Mouse (Mus musculus) kidney, adult 2 months (tissue): ENCODE data around the gene Lrmda. TPM values are rescaled to one million over a fixed set of nuclear protein-coding genes. Genes with fewer than 3 reads are reported as not detected.

ENCODE experiments used
- DNase-seq: peaks from one replicate; pipeline ENCODE4 v3.0.0; 2021
- H3K27ac ChIP-seq: fragments of 200-500 bp; 2 replicates; pipeline ENCODE4 v1.5.1; 2012; ENCODE audit warnings: low read depth, low read length, control low read depth, inconsistent platforms; ENCODE audit not compliant: insufficient read depth
- H3K27me3 ChIP-seq: fragments of 200-500 bp; replicated peaks from 2 replicates; pipeline ENCODE4 v1.6.1; 2012; ENCODE audit warnings: mild to moderate bottlenecking, moderate library complexity, low read length, inconsistent platforms; ENCODE audit not compliant: control insufficient read depth, insufficient read depth
- H3K36me3 ChIP-seq: fragments of 200-500 bp; 2 replicates; pipeline ENCODE4 v1.6.1; 2012; ENCODE audit warnings: mild to moderate bottlenecking, moderate library complexity, low read length, inconsistent platforms; ENCODE audit not compliant: control insufficient read depth, insufficient read depth
- H3K4me1 ChIP-seq: fragments of 200-500 bp; 2 replicates; pipeline ENCODE4 v1.6.1; 2011; ENCODE audit warnings: low read length; ENCODE audit not compliant: control insufficient read depth, insufficient read depth
- H3K4me3 ChIP-seq: fragments of 200-500 bp; 2 replicates; pipeline ENCODE4 v1.5.1; 2011; ENCODE audit warnings: mild to moderate bottlenecking, low read depth, low read length, control low read depth; ENCODE audit not compliant: insufficient read depth
- CTCF ChIP-seq: fragments of 200-500 bp; conservative IDR thresholded peaks from 2 replicates; pipeline ENCODE4 v1.5.1; 2011; ENCODE audit warnings: low read depth, mild to moderate bottlenecking, control low read depth, low read length, moderate library complexity, mixed read lengths; ENCODE audit not compliant: insufficient read depth, insufficient read length
- POLR2A ChIP-seq: fragments of 200-500 bp; IDR thresholded peaks from one replicate; pipeline ENCODE4 v1.6.1; 2011; ENCODE audit warnings: low read depth, low read length, control low read depth
- WGBS: fragments of 180-500 bp; shearing (Covaris S2); methylation state at CpG from one replicate; pipeline ENCODE4 v1.1.7; 2018; 5-methylcytosine and 5-hydroxymethylcytosine counted together
- polyA plus RNA-seq: library from polyadenylated mRNA; depleted of rRNA; stranded (reverse); fragments of >200 nt; gene quantifications from 2 replicates; pipeline ENCODE4 v1.2.3, GENCODE M21; 2012

Gene Lrmda
- polyA plus RNA-seq, 1 experiment, result 3.3 TPM

- DNase-seq, result no peak
- 92% methylated on average over 6 of the region's 6 CpGs for WGBS
- no peak overlapping the region for H3K27ac ChIP-seq
- no peaks in the 10 kb centered on the region for H3K36me3 ChIP-seq
- TF ChIP-seq CTCF (no peak), POLR2A (no peak)
- H3K4me1 ChIP-seq, result no peaks in the 10 kb centered on the region
- H3K4me3 ChIP-seq, result no peak overlapping the region
- no peaks in the 10 kb centered on the region for H3K27me3 ChIP-seq
Measured at GRCm38 (mm10) chr14:22118096-22118495, 98.6 kb downstream of the Lrmda start.

- Histone ChIP-seq H3K36me3 (no peaks in the 10 kb centered on the region), H3K4me1 (no peaks in the 10 kb centered on the region), H3K4me3 (no peak overlapping the region), H3K27me3 (no peaks in the 10 kb centered on the region), H3K27ac (no peak overlapping the region)
- 88% methylated on average over 4 of the region's 4 CpGs for WGBS
- DNase-seq, result no peak
- TF ChIP-seq POLR2A, result no peak
- TF ChIP-seq CTCF, result no peak
Measured at GRCm38 (mm10) chr14:22118512-22118911, 99.0 kb downstream of the Lrmda start.

GRCm38 (mm10) chr14:22126276-22126675, 106.8 kb downstream of the Lrmda start:
- Histone ChIP-seq H3K36me3 (no peaks in the 10 kb centered on the region), H3K27me3 (no peaks in the 10 kb centered on the region), H3K4me1 (peaks cover 11% of the 10 kb centered on the region; the same call in 1 of the 2 replicates), H3K27ac (no peak overlapping the region), H3K4me3 (no peak overlapping the region)
- TF ChIP-seq POLR2A, result no peak
- TF ChIP-seq CTCF, result no peak
- DNase-seq, result peak; percentile 72
- WGBS, result 48% methylated on average over 4 of the region's 4 CpGs

GRCm38 (mm10) chr14:22126859-22127258, 107.3 kb downstream of the Lrmda start:
- H3K27me3 ChIP-seq, result no peaks in the 10 kb centered on the region
- peaks cover 11% of the 10 kb centered on the region; the same call in 1 of the 2 replicates for H3K4me1 ChIP-seq
- DNase-seq, result peak; percentile 58
- TF ChIP-seq POLR2A (no peak), CTCF (no peak)
- H3K27ac ChIP-seq, result no peak overlapping the region
- WGBS, result 66% methylated on average over 6 of the region's 6 CpGs
- H3K36me3 ChIP-seq, result no peaks in the 10 kb centered on the region
- no peak overlapping the region for H3K4me3 ChIP-seq

- DNase-seq, result no peak
- TF ChIP-seq POLR2A (no peak), CTCF (no peak)
Measured at GRCm38 (mm10) chr14:22130950-22131585, 111.6 kb downstream of the Lrmda start.

GRCm38 (mm10) chr14:22139281-22139680, 119.8 kb downstream of the Lrmda start:
- Histone ChIP-seq H3K36me3 (no peaks in the 10 kb centered on the region), H3K4me3 (no peak overlapping the region), H3K27ac (no peak overlapping the region), H3K4me1 (no peaks in the 10 kb centered on the region), H3K27me3 (no peaks in the 10 kb centered on the region)
- TF ChIP-seq CTCF, result no peak
- no peak for TF ChIP-seq POLR2A
- DNase-seq, result no peak
- WGBS, result 70% methylated on average over 1 of the region's 1 CpGs

More at GRCm38 (mm10) chr14:22130950-22131585, 111.6 kb downstream of the Lrmda start:
- Histone ChIP-seq H3K36me3 (no peaks in the 10 kb centered on the region), H3K4me3 (no peak overlapping the region), H3K27ac (no peak overlapping the region), H3K4me1 (peaks cover 11% of the 10 kb centered on the region; the same call in 1 of the 2 replicates), H3K27me3 (no peaks in the 10 kb centered on the region)
- WGBS, result 82% methylated on average over 7 of the region's 7 CpGs

- no peak for DNase-seq
- peaks cover 8% of the 10 kb centered on the region; the same call in 1 of the 2 replicates for H3K4me1 ChIP-seq
- H3K4me3 ChIP-seq, result no peak overlapping the region
- 66% methylated on average over 3 of the region's 3 CpGs for WGBS
- H3K27me3 ChIP-seq, result no peaks in the 10 kb centered on the region
- H3K27ac ChIP-seq, result no peak overlapping the region
- TF ChIP-seq CTCF (no peak), POLR2A (no peak)
- H3K36me3 ChIP-seq, result no peaks in the 10 kb centered on the region
Measured at GRCm38 (mm10) chr14:22144014-22144413, 124.5 kb downstream of the Lrmda start.

- H3K36me3 ChIP-seq, result no peaks in the 10 kb centered on the region
- peaks cover 8% of the 10 kb centered on the region; the same call in 1 of the 2 replicates for H3K4me1 ChIP-seq
- H3K4me3 ChIP-seq, result no peak overlapping the region
- DNase-seq, result peak; percentile 51
- TF ChIP-seq CTCF (no peak), POLR2A (no peak)
- no peak overlapping the region for H3K27ac ChIP-seq
- H3K27me3 ChIP-seq, result no peaks in the 10 kb centered on the region
- 50% methylated on average over 4 of the region's 4 CpGs for WGBS
Measured at GRCm38 (mm10) chr14:22145863-22146262, 126.4 kb downstream of the Lrmda start.
